Mouse (Mus musculus) cerebellum, adult 9-10 months (tissue): Measurements from ENCODE around the gene Vmn2r54.
"Not testable (repeated sequence)": the region's sequence is repeated elsewhere in the genome, so short reads cannot be mapped to it uniquely, and the experiment has no call there.

Source experiments
- DNase-seq: peaks from one replicate; pipeline ENCODE4 v3.0.0; 2022

Vmn2r54 gene

GRCm38 (mm10) chr7:12640219-12640618 lies at the start of gene Vmn2r54:
Gene Vmn2r54, minus strand, starts transcription at chr7:12640319.
- DNase-seq: not testable (repeated sequence)

GRCm38 (mm10) chr7:12684903-12685302 lies 44.8 kb upstream of the Vmn2r54 start, which contains the start of gene Vmn2r55:
Gene Vmn2r55, minus strand, starts transcription at chr7:12685003.
- DNase-seq: not testable (repeated sequence)

GRCm38 (mm10) chr7:12608688-12609087 lies 31.4 kb downstream of the Vmn2r54 start, which contains the start of gene Vmn2r53:
Gene Vmn2r53, minus strand, starts transcription at chr7:12608788.
- DNase-seq: no peak
